Mouse (Mus musculus) heart, embryonic 10.5 days (tissue): ENCODE data around the gene Etfa. TPM values are rescaled to one million over a fixed set of nuclear protein-coding genes. Genes with fewer than 3 reads are reported as not detected.

Source experiments
- DNase-seq: peaks from one replicate; pipeline ENCODE4 v3.0.0-alpha.2; 2017; ENCODE audit warnings: low spot score
- H3K27ac ChIP-seq: fragments of 300-500 bp; sonication (generic); 2 replicates; pipeline ENCODE4 v1.5.1; 2016; ENCODE audit warnings: mild to moderate bottlenecking
- H3K27me3 ChIP-seq: fragments of 300-500 bp; sonication (generic); 2 replicates; pipeline ENCODE4 v1.6.1; 2016; ENCODE audit warnings: mild to moderate bottlenecking; ENCODE audit not compliant: poor library complexity, insufficient read depth, severe bottlenecking
- H3K36me3 ChIP-seq: fragments of 300-500 bp; sonication (generic); 2 replicates; pipeline ENCODE4 v1.6.1; 2016; ENCODE audit warnings: mild to moderate bottlenecking, moderate library complexity
- H3K4me1 ChIP-seq: fragments of 300-500 bp; sonication (generic); 2 replicates; pipeline ENCODE4 v1.6.1; 2016; ENCODE audit warnings: mild to moderate bottlenecking
- H3K4me3 ChIP-seq: fragments of 300-500 bp; sonication (generic); 2 replicates; pipeline ENCODE4 v1.5.1; 2016; ENCODE audit warnings: mild to moderate bottlenecking, moderate library complexity
- H3K9me3 ChIP-seq: fragments of 300-500 bp; sonication (generic); 2 replicates; pipeline ENCODE4 v1.6.1; 2016; ENCODE audit warnings: mild to moderate bottlenecking, moderate library complexity
- WGBS: fragments of 180-500 bp; shearing (Covaris S2); methylation state at CpG from one replicate; pipeline ENCODE4 v1.1.7; 2016; 5-methylcytosine and 5-hydroxymethylcytosine counted together
- polyA plus RNA-seq: library from polyadenylated mRNA; unstranded; fragments of >200 nt; fragmentation: Nextera tagmentation; extraction: Ambion mirVana; gene quantifications from 2 replicates; pipeline ENCODE4 v1.2.1, GENCODE M21; 2016

The Etfa gene
- polyA plus RNA-seq, 1 experiment from 2014 or later = 252 TPM

- Histone ChIP-seq H3K4me3 (no peak overlapping the region), H3K27ac (no peak overlapping the region), H3K36me3 (no peaks in the 10 kb centered on the region), H3K9me3 (no peaks in the 10 kb centered on the region), H3K4me1 (peaks cover 16% of the 10 kb centered on the region), H3K27me3 (peaks cover 33% of the 10 kb centered on the region; the same call in 1 of the 2 replicates)
- WGBS = 59% methylated on average over 6 of the region's 6 CpGs
- no peak for DNase-seq
Measured at GRCm38 (mm10) chr9:55404976-55405702, 106.9 kb downstream of the Etfa start.

Other genes starting within 250 kb of the Etfa start
- gene Nrg4, start 185.4 kb downstream of the Etfa start, polyA plus RNA-seq = 1.3 and 1.4 TPM in 2 replicates
- gene Tmem266, start 185.3 kb downstream of the Etfa start, polyA plus RNA-seq = 0.11 and 0.13 TPM in 2 replicates
- gene Isl2, start 26.4 kb upstream of the Etfa start, polyA plus RNA-seq = 1.1 and 6.5 TPM in 2 replicates